Mouse (Mus musculus) megakaryocyte, embryonic 14.5 days (primary cell): Measurements from ENCODE around the gene Mrpl51.

ENCODE experiments used
- FLI1 ChIP-seq: IDR thresholded peaks from 2 replicates; pipeline ENCODE4 v1.6.1; 2012; ENCODE audit warnings: low read length, inconsistent platforms, mixed read lengths
- GATA1 ChIP-seq: IDR thresholded peaks from 3 replicates; pipeline ENCODE4 v1.6.1; 2012; ENCODE audit warnings: mixed read lengths, low read length, inconsistent platforms, borderline replicate concordance

DNA sequence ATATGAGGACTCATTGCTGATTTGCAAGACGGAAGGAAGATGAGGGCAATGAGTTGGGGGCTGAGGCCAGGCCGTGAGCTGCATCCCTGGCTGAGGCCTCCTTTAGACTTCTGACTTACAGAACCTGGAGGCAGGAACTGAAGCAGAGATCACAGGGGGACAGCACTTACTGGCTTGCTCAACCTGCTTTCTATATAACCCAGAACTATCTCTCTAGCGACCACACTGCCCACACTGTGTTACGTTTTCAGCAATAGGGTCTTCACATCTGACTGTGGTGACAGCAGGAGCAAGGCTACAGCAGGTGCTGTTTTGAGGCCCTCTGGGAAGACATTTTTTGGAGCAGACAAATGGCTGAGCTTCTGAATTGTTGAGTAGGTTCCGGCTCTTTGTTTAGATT, 49.0 kb downstream of the Mrpl51 start:
- no peak for TF ChIP-seq GATA1
- no peak for TF ChIP-seq FLI1
